Mouse (Mus musculus): ENCODE results near the gene Hoxa6. TPM values are rescaled to one million over a fixed set of nuclear protein-coding genes. Genes with fewer than 3 reads are reported as not detected.
A peak's percentile ranks its signal among the peaks of the same experiment; 100 is the strongest.

The Hoxa6 gene
- polyA plus RNA-seq, 3 experiments from 2014 or later = not detected

DNA sequence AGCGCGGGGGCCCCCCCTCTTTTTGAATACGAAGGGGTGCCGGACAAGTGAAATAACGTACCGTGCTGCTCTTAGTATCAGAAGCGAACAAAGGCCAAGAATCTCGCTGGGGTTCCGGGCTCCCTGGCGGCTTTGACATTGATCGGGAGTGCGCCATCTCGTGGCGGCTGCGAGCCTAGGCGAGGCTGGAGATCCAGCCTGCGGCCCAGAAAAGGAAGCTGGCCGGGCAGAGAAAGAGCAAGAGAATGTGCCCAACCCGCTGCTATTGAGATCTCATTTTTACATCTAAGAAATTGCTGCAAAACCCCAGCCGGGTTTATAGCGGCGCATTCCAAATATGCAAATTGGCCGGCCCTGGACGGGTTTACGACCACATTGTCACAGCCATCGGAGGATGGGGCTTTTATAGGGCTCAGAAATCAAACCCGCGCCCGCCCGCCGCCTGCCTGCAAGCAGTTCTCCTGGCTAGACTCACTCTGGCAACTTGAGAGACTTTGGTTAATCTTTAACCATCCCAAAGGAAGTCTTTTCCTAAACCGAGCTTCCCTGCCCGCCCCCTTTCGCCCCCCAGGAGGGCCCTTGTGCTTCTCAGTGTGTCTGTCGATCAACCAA is 32.0 kb upstream of the Hoxa6 start, which contains the start of gene Hoxa10:
Gene Hoxa10 (minus strand): TSS at position 466 of the 612 bp plus-strand sequence.
- ATAC-seq = peak; percentile 79

DNA sequence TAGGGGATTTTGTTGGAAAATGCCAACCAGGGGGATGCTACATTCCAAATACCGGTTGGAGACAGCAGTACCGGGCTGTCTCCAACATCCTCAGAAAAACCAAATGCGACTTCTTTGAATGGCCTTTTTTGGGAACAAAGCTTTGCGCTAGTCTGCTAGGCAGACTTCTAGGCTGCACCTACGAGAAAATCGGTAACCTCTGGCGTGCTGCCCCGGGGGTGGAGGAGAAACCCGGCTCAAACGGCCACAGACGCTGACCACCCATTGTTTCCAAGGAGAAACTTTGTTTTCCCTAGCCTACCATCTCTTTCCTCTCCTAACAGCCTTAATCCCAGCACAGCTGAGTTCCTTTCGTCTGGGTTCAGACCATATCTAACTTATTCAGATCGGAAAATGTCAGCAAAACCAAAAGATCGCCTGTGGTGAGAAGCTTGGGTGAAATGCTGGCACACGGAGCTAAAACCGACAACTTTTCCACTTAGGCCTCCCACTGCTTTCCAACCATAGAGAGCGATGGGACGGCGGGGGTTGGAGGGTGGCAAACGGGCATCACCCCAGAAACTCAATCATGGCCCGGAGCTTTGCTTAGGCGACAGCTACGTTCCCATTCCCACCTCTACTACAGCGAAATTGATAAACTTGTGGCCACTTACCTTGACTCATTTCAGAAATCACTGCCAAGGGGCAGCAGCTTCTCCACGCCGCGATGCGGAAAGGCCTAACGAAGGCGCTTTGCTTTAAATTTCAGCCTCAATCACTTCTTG is 31.3 kb upstream of the Hoxa6 start:
- ATAC-seq = no peak

DNA sequence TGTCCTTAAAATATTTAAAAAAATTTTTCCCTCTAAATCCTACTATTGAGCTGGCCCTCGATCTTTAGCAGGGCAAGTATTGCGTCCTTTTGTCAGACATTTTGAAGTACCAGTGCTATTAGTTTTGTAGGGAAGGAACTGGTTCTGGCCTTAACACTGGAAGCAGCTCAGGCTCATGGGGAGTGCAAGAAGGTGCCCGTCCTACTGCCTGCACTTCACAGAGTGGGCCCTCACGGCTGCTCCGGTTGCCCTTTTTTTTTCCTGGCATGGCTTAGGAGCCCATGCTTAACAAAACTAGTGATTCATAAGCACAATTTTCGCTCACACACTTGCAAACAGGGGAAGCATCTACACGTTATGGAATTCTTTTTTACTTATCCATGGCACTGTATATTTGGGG is 30.5 kb upstream of the Hoxa6 start:
- no peak for ATAC-seq

GRCm38 (mm10) chr6:52238155-52238545 is 29.6 kb upstream of the Hoxa6 start:
- ATAC-seq = no peak

GRCm38 (mm10) chr6:52237346-52238154 is 29.0 kb upstream of the Hoxa6 start:
- ATAC-seq = no peak

- no peak for ATAC-seq
These were observed 28.3 kb upstream of the Hoxa6 start for GRCm38 (mm10) chr6:52236806-52237205.

DNA sequence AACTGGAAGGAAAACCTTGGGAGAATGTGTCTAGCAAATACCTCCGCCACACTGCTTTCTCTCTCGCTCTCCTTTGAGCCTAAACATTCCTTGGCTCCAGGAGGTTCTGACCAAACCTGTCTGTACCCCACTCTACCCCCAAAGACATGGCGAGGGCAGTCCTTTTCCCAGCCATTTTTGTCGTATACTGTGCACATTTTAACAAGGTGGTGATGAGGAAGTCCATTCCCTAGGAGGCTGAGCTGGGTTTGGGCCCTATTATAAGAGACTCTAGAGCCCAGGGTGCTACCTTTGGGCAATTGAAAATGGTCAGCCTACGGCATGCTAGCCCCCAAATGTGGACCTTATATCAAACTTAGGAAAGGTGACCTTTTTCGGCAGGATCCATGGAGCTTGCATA is 27.3 kb upstream of the Hoxa6 start:
- no peak for ATAC-seq

DNA sequence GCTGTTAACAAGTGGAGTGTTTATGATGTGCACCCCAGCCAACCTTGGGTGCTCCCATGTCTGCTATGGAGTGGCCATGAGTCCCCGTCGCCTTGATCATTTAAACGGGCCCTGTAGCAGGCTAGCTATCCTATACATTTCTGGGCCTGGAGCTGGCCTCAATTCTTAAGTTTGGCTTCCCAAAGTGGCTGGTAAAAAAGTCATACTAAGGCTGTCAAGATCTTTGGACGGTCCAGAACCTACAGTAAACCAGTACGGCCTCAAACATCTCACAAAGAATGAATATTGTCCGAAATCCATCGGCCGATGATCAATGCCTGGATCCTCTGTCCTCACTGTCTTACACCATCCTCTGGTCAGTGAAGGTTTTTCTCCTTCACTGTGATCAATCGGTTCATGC is 26.7 kb upstream of the Hoxa6 start:
- no peak for ATAC-seq

DNA sequence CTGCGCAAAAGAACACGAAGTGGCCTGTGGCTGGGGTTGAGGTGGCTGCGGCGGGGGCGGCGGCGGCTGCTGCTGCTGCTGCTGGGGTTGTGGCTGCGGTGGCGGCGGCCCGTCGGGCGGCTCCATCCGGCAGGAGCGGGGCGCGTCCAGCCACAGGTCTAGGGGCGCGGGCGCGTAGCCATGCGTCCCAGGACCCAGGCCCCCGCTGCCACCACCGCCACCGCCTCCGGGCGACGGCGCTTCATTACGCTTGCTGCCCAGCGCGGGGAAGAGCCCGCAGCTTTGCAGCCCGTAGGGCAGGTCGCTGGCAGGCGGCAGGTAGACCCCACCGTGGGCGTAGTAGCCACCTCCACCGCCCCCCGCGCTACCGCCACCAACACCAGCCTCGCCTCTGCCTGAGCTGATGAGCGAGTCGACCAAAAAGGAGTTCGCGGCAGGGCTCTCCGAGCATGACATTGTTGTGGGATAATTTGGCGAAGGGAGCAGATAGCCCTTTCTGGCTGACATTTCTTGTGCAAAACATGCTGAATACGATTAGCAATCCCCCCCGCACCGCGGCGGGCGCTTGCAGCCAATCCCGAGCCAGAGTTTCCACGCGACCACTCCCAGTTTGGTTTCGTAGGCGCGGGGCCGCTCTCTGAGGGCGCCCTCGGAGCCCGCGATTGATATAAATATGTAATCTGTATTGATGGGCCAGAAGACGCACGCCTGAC is 26.1 kb upstream of the Hoxa6 start:
- ATAC-seq = no peak

- no peak for ATAC-seq
These were observed 25.3 kb upstream of the Hoxa6 start for GRCm38 (mm10) chr6:52233546-52234427.

DNA sequence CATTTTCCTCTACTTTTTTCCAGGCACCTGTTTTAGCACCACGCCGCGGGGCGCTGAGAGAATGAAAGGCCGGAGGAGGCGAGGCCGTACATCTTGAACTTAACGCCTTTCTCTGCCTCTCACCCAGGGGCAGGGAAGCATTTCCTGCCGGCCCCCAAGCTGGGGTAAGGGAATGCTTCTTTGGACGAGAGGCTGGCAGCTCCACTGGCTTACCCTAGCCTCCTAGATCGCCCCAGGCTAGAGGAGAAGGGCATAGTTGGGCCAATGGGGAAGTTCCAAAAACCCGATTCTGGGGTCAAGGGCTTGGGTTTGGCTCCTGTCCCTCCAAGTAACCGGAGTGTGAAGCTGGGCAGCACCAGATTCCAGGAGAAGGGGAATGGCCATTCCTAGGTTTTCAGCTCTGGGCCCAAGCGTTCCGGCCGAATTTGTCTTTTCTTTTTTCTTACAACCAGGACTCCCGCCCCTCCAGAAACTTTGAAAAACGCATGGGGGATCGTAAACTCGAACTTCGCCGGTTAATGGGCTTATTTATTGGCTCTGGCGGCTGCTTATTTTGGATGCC is 24.5 kb upstream of the Hoxa6 start:
- no peak for ATAC-seq

DNA sequence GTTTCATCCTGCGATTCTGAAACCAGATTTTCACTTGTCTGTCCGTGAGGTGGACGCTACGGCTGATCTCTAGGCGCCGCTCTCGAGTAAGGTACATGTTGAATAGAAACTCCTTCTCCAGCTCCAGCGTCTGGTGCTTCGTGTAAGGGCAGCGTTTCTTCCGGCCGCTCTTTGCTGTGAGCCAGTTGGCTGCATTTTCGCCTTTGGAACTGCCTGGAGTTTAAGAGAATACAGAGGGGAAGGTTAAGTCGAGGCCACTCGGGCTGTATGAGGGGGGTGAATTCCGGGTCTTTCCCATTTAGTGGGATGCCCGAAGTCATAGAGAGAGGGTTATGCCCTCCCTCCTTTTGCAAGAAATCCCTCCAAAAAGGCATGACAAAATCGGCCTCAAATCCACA is 24.0 kb upstream of the Hoxa6 start:
- no peak for ATAC-seq

- no peak for ATAC-seq
These were observed 23.5 kb upstream of the Hoxa6 start for GRCm38 (mm10) chr6:52231885-52232567.

DNA sequence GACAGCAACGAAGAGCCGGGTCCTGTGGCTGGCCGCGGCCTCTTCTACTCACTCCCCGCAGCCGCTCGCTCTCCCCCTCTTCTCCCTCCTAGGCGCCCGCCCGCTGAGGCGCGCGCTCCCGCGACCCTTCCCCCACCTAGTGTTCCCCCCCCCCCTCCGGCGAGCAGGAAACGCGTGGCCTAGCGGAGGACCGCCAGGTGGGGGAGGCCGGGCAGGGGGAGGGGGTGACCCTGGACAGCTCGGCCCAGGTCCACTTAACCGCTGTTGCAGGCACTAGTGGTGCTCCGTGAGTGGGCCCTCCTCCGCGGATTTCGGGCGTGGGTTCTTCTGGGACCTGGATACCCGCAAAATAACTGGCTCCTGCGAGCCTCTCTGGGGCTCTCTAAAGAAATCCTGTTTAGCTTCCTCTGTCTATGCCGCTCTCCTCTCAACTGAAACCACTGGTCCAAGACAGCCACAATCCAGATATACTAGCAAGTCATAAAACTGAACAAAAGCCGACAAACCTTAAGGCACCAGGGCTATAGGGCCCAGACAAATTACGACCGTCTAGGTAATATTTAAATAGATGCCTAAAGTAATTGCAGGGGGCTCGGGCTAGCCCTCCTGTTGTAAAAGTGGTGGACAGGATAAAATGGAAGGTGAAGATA is 22.1 kb upstream of the Hoxa6 start, which contains the start of gene Hoxa9:
Gene Hoxa9 (minus strand): TSS at position 574 of the 650 bp plus-strand sequence.
- ATAC-seq = no peak

- ATAC-seq = peak; percentile 20
These were observed 21.3 kb upstream of the Hoxa6 start for GRCm38 (mm10) chr6:52229558-52230416.

GRCm38 (mm10) chr6:52228475-52229465 is 20.2 kb upstream of the Hoxa6 start:
- ATAC-seq = no peak

DNA sequence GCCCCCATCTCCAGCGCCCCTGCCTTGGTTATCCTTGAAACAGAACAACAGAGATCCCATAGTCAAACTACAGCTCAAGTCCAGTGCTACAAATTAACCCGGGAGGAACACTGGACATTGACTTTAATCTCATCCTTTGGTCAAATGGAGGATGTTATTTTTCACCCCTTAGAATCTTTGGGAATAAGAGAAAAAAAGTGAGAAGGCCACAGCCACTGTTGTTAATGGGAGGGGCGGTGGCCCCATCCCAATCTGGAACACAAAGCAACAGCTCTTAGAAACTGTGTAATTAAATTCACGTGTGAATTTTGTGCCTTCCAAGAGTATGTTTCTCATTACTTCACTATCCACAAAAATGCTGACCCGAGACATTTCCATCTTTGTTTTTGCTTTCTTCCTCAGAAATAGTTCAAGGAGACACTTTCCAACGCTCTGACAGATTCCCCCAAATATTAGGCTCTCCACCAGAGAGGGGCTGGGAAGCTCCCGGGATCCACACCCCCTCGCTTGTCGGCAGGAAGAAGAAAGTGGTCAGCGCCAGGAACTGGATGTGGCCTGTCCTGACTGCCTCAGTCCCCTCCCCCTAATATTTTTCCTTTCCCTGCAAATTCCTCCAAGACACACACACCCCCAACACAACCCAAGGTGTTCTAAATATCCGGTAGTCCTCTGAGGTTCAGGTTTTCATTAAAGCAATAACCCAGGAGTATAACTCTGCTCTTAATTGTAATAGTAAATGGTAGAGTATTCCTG is 19.1 kb upstream of the Hoxa6 start:
- no peak for ATAC-seq
